Mouse (Mus musculus) liver, adult 2 months (tissue): ENCODE measurements around the gene Inka2. TPM values are rescaled to one million over a fixed set of nuclear protein-coding genes. Genes with fewer than 3 reads are reported as not detected.
A peak's percentile ranks its signal among the peaks of the same experiment; 100 is the strongest.

Experiments
- DNase-seq: peaks from one replicate; pipeline ENCODE4 v3.0.0-alpha.2; 2011; ENCODE audit warnings: low read depth, low spot score; ENCODE audit errors: extremely low read depth
- H3K27ac ChIP-seq: fragments of 200-500 bp; replicated peaks from 2 replicates; pipeline ENCODE4 v1.5.1; 2012; ENCODE audit warnings: low read depth, mild to moderate bottlenecking, control low read depth, inconsistent platforms, low read length; ENCODE audit not compliant: insufficient read depth
- H3K27me3 ChIP-seq: fragments of 200-500 bp; 2 replicates; pipeline ENCODE4 v1.6.1; 2012; ENCODE audit warnings: mild to moderate bottlenecking, moderate library complexity, low read length, inconsistent platforms; ENCODE audit not compliant: control insufficient read depth, insufficient read depth
- H3K36me3 ChIP-seq: fragments of 200-500 bp; 2 replicates; pipeline ENCODE4 v1.6.1; 2012; ENCODE audit warnings: low read length, inconsistent platforms; ENCODE audit not compliant: control insufficient read depth, insufficient read depth
- H3K4me1 ChIP-seq: fragments of 200-500 bp; 2 replicates; pipeline ENCODE4 v1.6.1; 2011; ENCODE audit warnings: low read length; ENCODE audit not compliant: control insufficient read depth, insufficient read depth
- H3K4me3 ChIP-seq: fragments of 200-500 bp; 2 replicates; pipeline ENCODE4 v1.5.1; 2011; ENCODE audit warnings: low read depth, mild to moderate bottlenecking, control low read depth, low read length, moderate library complexity; ENCODE audit not compliant: insufficient read depth
- H3K79me2 ChIP-seq: fragments of 200-500 bp; 2 replicates; pipeline ENCODE4 v1.6.1; 2012; ENCODE audit warnings: inconsistent platforms, mild to moderate bottlenecking, low read length, moderate library complexity; ENCODE audit not compliant: control insufficient read depth, insufficient read depth
- H3K9ac ChIP-seq: fragments of 200-500 bp; 2 replicates; pipeline ENCODE4 v1.6.1; 2012; ENCODE audit warnings: low read depth, mild to moderate bottlenecking, control low read depth, inconsistent platforms, low read length
- CTCF ChIP-seq: fragments of 200-500 bp; IDR thresholded peaks from 2 replicates; pipeline ENCODE4 v1.5.1; 2011; ENCODE audit warnings: low read depth, low read length, control low read depth
- POLR2A ChIP-seq: fragments of 200-500 bp; IDR thresholded peaks from 2 replicates; pipeline ENCODE4 v1.6.1; 2011; ENCODE audit warnings: low read length, control low read depth; ENCODE audit not compliant: insufficient read depth; ENCODE audit errors: extremely low read depth
- WGBS: fragments of 180-500 bp; shearing (Covaris S2); methylation state at CpG from one replicate; pipeline ENCODE4 v1.1.7; 2018; 5-methylcytosine and 5-hydroxymethylcytosine counted together
- polyA plus RNA-seq: library from polyadenylated mRNA; depleted of rRNA; stranded (reverse); fragments of >200 nt; gene quantifications from 2 replicates; pipeline ENCODE4 v1.2.3, GENCODE M21; 2012
- total RNA-seq: library from RNA; depleted of rRNA; stranded (reverse); fragments of >200 nt; gene quantifications from 2 replicates; pipeline ENCODE4 v1.2.3, GENCODE M21; 2014

Gene Inka2
- total and polyA plus RNA-seq, 2 experiments: 0.07 to 0.09 TPM

GRCm38 (mm10) chr3:105701399-105701798 is 3.0 kb upstream of the Inka2 start:
- no peaks in the 10 kb centered on the region for H3K27me3 ChIP-seq
- TF ChIP-seq POLR2A (no peak), CTCF (no peak)
- no peak overlapping the region for H3K4me3 ChIP-seq
- H3K4me1 ChIP-seq: peaks cover 7% of the 10 kb centered on the region; the same call in 1 of the 2 replicates
- DNase-seq: no peak
- H3K79me2 ChIP-seq: no peaks in the 10 kb centered on the region
- 71% methylated on average over 5 of the region's 5 CpGs for WGBS
- no peak overlapping the region for H3K27ac ChIP-seq
- no peak overlapping the region for H3K9ac ChIP-seq
- no peaks in the 10 kb centered on the region for H3K36me3 ChIP-seq

- no peak for TF ChIP-seq CTCF
- no peak for TF ChIP-seq POLR2A
- H3K27ac ChIP-seq: no peak overlapping the region
- H3K36me3 ChIP-seq: no peaks in the 10 kb centered on the region
- no peaks in the 10 kb centered on the region for H3K27me3 ChIP-seq
- DNase-seq: no peak
- no peaks in the 10 kb centered on the region for H3K79me2 ChIP-seq
- no peak overlapping the region for H3K4me3 ChIP-seq
- no peak overlapping the region for H3K9ac ChIP-seq
- WGBS: 70% methylated on average over 6 of the region's 6 CpGs
- peaks cover 7% of the 10 kb centered on the region; the same call in 1 of the 2 replicates for H3K4me1 ChIP-seq
Observed at GRCm38 (mm10) chr3:105703571-105703970, 828 bp upstream of the Inka2 start.

- Histone ChIP-seq H3K79me2 (no peaks in the 10 kb centered on the region), H3K27me3 (no peaks in the 10 kb centered on the region), H3K27ac (no peak overlapping the region), H3K36me3 (no peaks in the 10 kb centered on the region), H3K4me1 (peaks cover 7% of the 10 kb centered on the region; the same call in 1 of the 2 replicates), H3K9ac (peak overlapping the region; percentile 62), H3K4me3 (peak overlapping the region; percentile 54)
- WGBS: 2% methylated on average over 28 of the region's 28 CpGs
- TF ChIP-seq POLR2A (no peak), CTCF (no peak)
- DNase-seq: no peak
Observed at GRCm38 (mm10) chr3:105705061-105705549, 706 bp downstream of the Inka2 start.

DNA sequence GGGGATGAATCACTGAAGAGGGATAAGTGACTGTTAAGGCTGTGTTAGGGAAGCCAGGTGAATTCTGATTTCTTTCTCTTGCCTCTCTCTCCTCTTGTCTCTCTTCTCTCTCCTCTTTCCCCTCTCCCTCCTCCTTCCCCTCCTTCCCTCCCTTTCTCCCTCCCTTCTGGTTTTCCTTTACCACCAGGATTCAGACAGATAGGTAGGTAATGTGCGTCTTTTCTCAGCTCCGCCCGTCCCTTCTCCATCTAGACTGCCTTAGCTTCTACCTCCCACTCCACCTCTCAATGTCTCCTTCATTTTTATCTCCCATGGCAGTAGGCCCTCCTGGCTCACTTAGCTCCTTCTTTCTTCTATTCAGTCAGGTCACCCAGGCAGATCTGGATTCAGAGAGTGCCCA is 1.2 kb downstream of the Inka2 start:
- Histone ChIP-seq H3K79me2 (no peaks in the 10 kb centered on the region), H3K4me3 (peak overlapping the region; percentile 54; the same call in 1 of the 2 replicates), H3K27ac (no peak overlapping the region), H3K9ac (peak overlapping the region; percentile 62; the same call in 1 of the 2 replicates), H3K4me1 (peaks cover 7% of the 10 kb centered on the region; the same call in 1 of the 2 replicates), H3K36me3 (no peaks in the 10 kb centered on the region), H3K27me3 (no peaks in the 10 kb centered on the region)
- no peak for TF ChIP-seq POLR2A
- no peak for TF ChIP-seq CTCF
- DNase-seq: no peak
- WGBS: 81% methylated on average over 3 of the region's 3 CpGs

- WGBS: 68% methylated on average over 4 of the region's 4 CpGs
- H3K4me3 ChIP-seq: no peak overlapping the region
- no peak for DNase-seq
Observed at GRCm38 (mm10) chr3:105706366-105707020, 2.1 kb downstream of the Inka2 start.

DNA sequence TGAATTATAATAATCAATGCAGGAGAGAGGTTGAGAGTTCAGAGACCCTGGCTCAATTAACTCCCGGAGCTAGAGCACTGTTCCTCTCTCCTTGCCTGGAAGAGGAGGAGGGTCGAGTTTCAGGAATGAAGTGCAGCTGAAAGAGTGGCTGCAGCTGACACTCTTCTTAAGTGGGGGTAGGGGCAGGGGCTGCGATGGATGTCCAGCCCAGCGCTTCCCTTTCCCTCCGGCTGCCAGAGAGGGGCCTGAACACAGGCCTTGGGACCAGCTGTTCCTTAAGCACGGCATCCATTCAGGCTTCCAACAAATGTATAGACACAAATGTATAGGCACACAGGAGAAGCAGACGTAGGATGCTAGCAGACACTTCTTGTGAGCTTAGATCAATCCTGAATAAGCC is 3.2 kb downstream of the Inka2 start:
- no peak overlapping the region for H3K9ac ChIP-seq
- TF ChIP-seq CTCF: no peak
- TF ChIP-seq POLR2A: no peak
- 77% methylated on average over 7 of the region's 7 CpGs for WGBS
- peaks cover 7% of the 10 kb centered on the region; the same call in 1 of the 2 replicates for H3K4me1 ChIP-seq
- H3K27ac ChIP-seq: no peak overlapping the region
- no peak for DNase-seq
- no peak overlapping the region for H3K4me3 ChIP-seq
- no peaks in the 10 kb centered on the region for H3K27me3 ChIP-seq
- H3K79me2 ChIP-seq: no peaks in the 10 kb centered on the region
- H3K36me3 ChIP-seq: no peaks in the 10 kb centered on the region

More at GRCm38 (mm10) chr3:105706366-105707020, 2.1 kb downstream of the Inka2 start:
- H3K4me1 ChIP-seq: peaks cover 7% of the 10 kb centered on the region; the same call in 1 of the 2 replicates
- no peaks in the 10 kb centered on the region for H3K79me2 ChIP-seq
- H3K27ac ChIP-seq: no peak overlapping the region
- no peaks in the 10 kb centered on the region for H3K27me3 ChIP-seq
- TF ChIP-seq POLR2A (no peak), CTCF (no peak)
- H3K9ac ChIP-seq: no peak overlapping the region
- no peaks in the 10 kb centered on the region for H3K36me3 ChIP-seq
